Mouse (Mus musculus) macrophage (primary cell): ENCODE data around the gene Lbp. TPM values are rescaled to one million over a fixed set of nuclear protein-coding genes. Genes with fewer than 3 reads are reported as not detected.

Source experiments
- H3K27ac ChIP-seq: fragments of 350-480 bp; formaldehyde crosslinking; 2 replicates; pipeline ENCODE4 v1.9.0; 2021
- H3K36me3 ChIP-seq: fragments of 350-480 bp; formaldehyde crosslinking; 2 replicates; pipeline ENCODE4 v1.9.0; 2021; ENCODE audit errors: inconsistent target
- H3K4me3 ChIP-seq: fragments of 350-480 bp; formaldehyde crosslinking; 2 replicates; pipeline ENCODE4 v1.9.0; 2021; ENCODE audit errors: inconsistent target
- H3K79me2 ChIP-seq: fragments of 350-480 bp; formaldehyde crosslinking; 2 replicates; pipeline ENCODE4 v1.9.0; 2021; ENCODE audit errors: inconsistent target
- WGBS: methylation state at CpG from one replicate; pipeline ENCODE4 v1.1.7; 2026; ENCODE audit warnings: inconsistent platforms; ENCODE audit not compliant: missing documents; 5-methylcytosine and 5-hydroxymethylcytosine counted together
- polyA plus RNA-seq: library from polyadenylated mRNA; stranded (reverse); fragments of 250-400 nt; gene quantifications from 3 replicates; pipeline ENCODE4 v1.2.4, GENCODE M21; 2018; ENCODE audit warnings: inconsistent platforms
- total RNA-seq, 78 experiments: library from RNA; depleted of rRNA; stranded (reverse); fragments of 250-400 nt; gene quantifications; 1 replicate in 9 of 78; 2 replicates in 24 of 78; 3 replicates in 43 of 78; 4 replicates in 2 of 78; pipeline ENCODE4 v1.2.4; 2018; ENCODE audit warnings: inconsistent platforms in 56 of 78

The Lbp gene
- total RNA-seq (2018; cell fraction: chromatin; rRNA removed): 1 to 10 TPM in 15 of 26 experiments, under 1 TPM in 2, not detected in 9; 0.46 to 7.7 (median 2.6) TPM
- total RNA-seq (2018; cell fraction: cytosol; rRNA removed): 1 to 10 TPM in 24 of 26 experiments, under 1 TPM in 2; 0.81 to 3.0 (median 1.8) TPM
- total RNA-seq (2018; cell fraction: nucleus; rRNA removed): 10 to 100 TPM in 1 of 26 experiments, 1 to 10 TPM in 21, under 1 TPM in 4; 0.20 to 11.9 (median 2.8) TPM
- polyA plus RNA-seq: 0.95 to 3.7 TPM (median 1.3 TPM) in 3 replicates

GRCm38 (mm10) chr2:158305948-158306695 lies at the start of gene Lbp:
TSS of gene Lbp (plus strand) at chr2:158306493.
- Histone ChIP-seq H3K79me2 (no peaks in the 10 kb centered on the region), H3K4me3 (no peak within 1 kb of the TSS), H3K27ac (no peak within 1 kb of the TSS), H3K36me3 (no peaks in the 10 kb centered on the region)
- WGBS: 14% methylated on average over 12 of the region's 13 CpGs

GRCm38 (mm10) chr2:158256894-158257293 lies 49.4 kb upstream of the Lbp start:
- Histone ChIP-seq H3K79me2 (no peaks in the 10 kb centered on the region), H3K4me3 (no peak overlapping the region), H3K27ac (no peak overlapping the region), H3K36me3 (no peaks in the 10 kb centered on the region)
- 54% methylated on average over 5 of the region's 5 CpGs for WGBS

- Histone ChIP-seq H3K4me3 (no peak within 1 kb of the TSS), H3K79me2 (no peaks in the 10 kb centered on the region), H3K27ac (no peak within 1 kb of the TSS), H3K36me3 (no peaks in the 10 kb centered on the region)
- 2% methylated on average over 18 of the region's 18 CpGs for WGBS
These were observed 48.3 kb upstream of the Lbp start, which contains the start of gene Bpi for GRCm38 (mm10) chr2:158258005-158258418. TSS of gene Bpi (plus strand) at chr2:158258094.

GRCm38 (mm10) chr2:158258781-158259180 lies 47.5 kb upstream of the Lbp start:
- Histone ChIP-seq H3K4me3 (no peak overlapping the region), H3K36me3 (no peaks in the 10 kb centered on the region), H3K27ac (no peak overlapping the region), H3K79me2 (no peaks in the 10 kb centered on the region)
- WGBS: 34% methylated on average over 12 of the region's 12 CpGs

- no peak overlapping the region for H3K27ac ChIP-seq
- WGBS: 87% methylated on average over 8 of the region's 8 CpGs
- H3K36me3 ChIP-seq: no peaks in the 10 kb centered on the region
- no peak overlapping the region for H3K4me3 ChIP-seq
- no peaks in the 10 kb centered on the region for H3K79me2 ChIP-seq
These were observed 46.8 kb upstream of the Lbp start for GRCm38 (mm10) chr2:158259498-158259897.

GRCm38 (mm10) chr2:158264877-158265276 lies 41.4 kb upstream of the Lbp start:
- WGBS: 59% methylated on average over 3 of the region's 3 CpGs
- H3K4me3 ChIP-seq: no peak overlapping the region
- H3K36me3 ChIP-seq: no peaks in the 10 kb centered on the region
- no peak overlapping the region for H3K27ac ChIP-seq
- no peaks in the 10 kb centered on the region for H3K79me2 ChIP-seq

GRCm38 (mm10) chr2:158270017-158270416 lies 36.3 kb upstream of the Lbp start:
- Histone ChIP-seq H3K27ac (no peak overlapping the region), H3K79me2 (no peaks in the 10 kb centered on the region), H3K36me3 (no peaks in the 10 kb centered on the region), H3K4me3 (no peak overlapping the region)
- WGBS: 91% methylated on average over 8 of the region's 8 CpGs

- Histone ChIP-seq H3K36me3 (no peaks in the 10 kb centered on the region), H3K4me3 (no peak overlapping the region), H3K27ac (no peak overlapping the region), H3K79me2 (no peaks in the 10 kb centered on the region)
- WGBS: 25% methylated on average over 2 of the region's 2 CpGs
These were observed 32.6 kb upstream of the Lbp start for GRCm38 (mm10) chr2:158273646-158274045.

- 94% methylated on average over 3 of the region's 3 CpGs for WGBS
- Histone ChIP-seq H3K4me3 (no peak overlapping the region), H3K36me3 (no peaks in the 10 kb centered on the region), H3K27ac (no peak overlapping the region), H3K79me2 (no peaks in the 10 kb centered on the region)
These were observed 30.9 kb upstream of the Lbp start for GRCm38 (mm10) chr2:158275349-158275748.

GRCm38 (mm10) chr2:158275811-158276210 lies 30.5 kb upstream of the Lbp start:
- H3K4me3 ChIP-seq: no peak overlapping the region
- no peaks in the 10 kb centered on the region for H3K79me2 ChIP-seq
- H3K27ac ChIP-seq: no peak overlapping the region
- no peaks in the 10 kb centered on the region for H3K36me3 ChIP-seq
- 93% methylated on average over 4 of the region's 4 CpGs for WGBS

- no peaks in the 10 kb centered on the region for H3K79me2 ChIP-seq
- WGBS: 97% methylated on average over 6 of the region's 6 CpGs
These were observed 29.8 kb upstream of the Lbp start for GRCm38 (mm10) chr2:158276451-158276850.

GRCm38 (mm10) chr2:158276878-158277277 lies 29.4 kb upstream of the Lbp start:
- Histone ChIP-seq H3K27ac (no peak overlapping the region), H3K4me3 (no peak overlapping the region), H3K36me3 (no peaks in the 10 kb centered on the region), H3K79me2 (no peaks in the 10 kb centered on the region)
- 79% methylated on average over 4 of the region's 4 CpGs for WGBS

More at GRCm38 (mm10) chr2:158276451-158276850, 29.8 kb upstream of the Lbp start:
- H3K4me3 ChIP-seq: no peak overlapping the region
- H3K27ac ChIP-seq: no peak overlapping the region
- no peaks in the 10 kb centered on the region for H3K36me3 ChIP-seq

GRCm38 (mm10) chr2:158279656-158280055 lies 26.6 kb upstream of the Lbp start:
- WGBS: 95% methylated on average over 4 of the region's 4 CpGs
- Histone ChIP-seq H3K27ac (no peak overlapping the region), H3K36me3 (no peaks in the 10 kb centered on the region), H3K4me3 (no peak overlapping the region), H3K79me2 (no peaks in the 10 kb centered on the region)

- WGBS: 70% methylated on average over 16 of the region's 16 CpGs
- Histone ChIP-seq H3K36me3 (no peaks in the 10 kb centered on the region), H3K4me3 (no peak overlapping the region), H3K79me2 (no peaks in the 10 kb centered on the region), H3K27ac (no peak overlapping the region)
These were observed 24.6 kb upstream of the Lbp start for GRCm38 (mm10) chr2:158281497-158282205.

GRCm38 (mm10) chr2:158283136-158283535 lies 23.2 kb upstream of the Lbp start:
- H3K4me3 ChIP-seq: no peak overlapping the region
- H3K36me3 ChIP-seq: no peaks in the 10 kb centered on the region
- no peak overlapping the region for H3K27ac ChIP-seq
- H3K79me2 ChIP-seq: no peaks in the 10 kb centered on the region
- 60% methylated on average over 7 of the region's 7 CpGs for WGBS
